Mouse (Mus musculus): ENCODE measurements at regions not wholly inside any gene's neighbourhood (a gene's known extent, or its start where the extent isn't known, plus 50 kb on each side); places are given as distances from the start of the nearest gene placed in this dataset.

DNA sequence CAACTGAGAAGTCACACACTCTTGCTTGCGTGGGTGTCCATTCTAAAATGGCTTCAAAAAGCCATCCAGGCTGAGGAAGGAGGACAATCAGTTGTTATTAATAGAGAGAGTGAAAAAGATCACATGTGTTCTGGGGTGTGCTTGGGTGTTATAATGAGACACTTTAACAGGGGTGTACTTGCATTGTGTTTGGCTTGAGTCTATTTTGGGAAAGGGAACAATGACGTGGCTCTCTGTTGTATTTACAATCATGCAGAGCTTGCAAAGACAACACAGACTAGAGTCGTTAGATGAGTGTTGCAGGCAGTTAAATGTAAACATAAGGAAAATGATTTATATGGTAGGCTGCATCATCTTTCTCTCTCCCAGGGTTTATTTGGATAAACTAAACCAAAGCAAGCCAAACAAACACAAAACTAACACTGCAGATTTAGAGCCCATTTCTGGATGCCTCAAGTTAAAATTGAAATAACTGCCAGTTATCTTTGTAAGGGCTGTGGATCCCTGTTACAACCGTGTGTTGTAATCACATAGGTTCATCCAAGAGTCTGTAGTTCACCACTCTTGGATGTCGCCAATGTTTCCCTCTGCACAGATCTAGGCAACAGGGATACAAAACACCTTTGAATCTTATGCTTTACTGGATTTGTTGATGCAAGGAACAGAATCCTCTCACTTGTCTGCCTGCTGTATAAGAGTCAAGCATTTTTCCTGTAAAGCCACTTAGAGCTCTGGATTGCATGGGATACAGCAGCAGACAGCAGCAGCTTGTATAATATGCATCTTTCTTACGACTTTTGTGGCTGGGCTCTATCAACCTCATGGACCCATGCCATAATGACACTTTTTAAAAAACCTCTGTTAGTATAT, 139.9 kb upstream of the Rgmb start:
- no peak for TF ChIP-seq FLI1 (IDR thresholded peaks at IDR 0.05; ENCODE audit: low read length)
- no peak for TF ChIP-seq GATA1 (IDR thresholded peaks at IDR 0.05; ENCODE audit: borderline replicate concordance, low read length)
